Mouse (Mus musculus) embryonic fibroblast, embryonic 13.5 days (primary cell): ENCODE measurements around the gene Ampd2.

Source experiments
- CTCF ChIP-seq: IDR thresholded peaks from 2 replicates; pipeline ENCODE4 v1.5.1; 2011; ENCODE audit warnings: mild to moderate bottlenecking, control low read depth, low read length, moderate library complexity, borderline replicate concordance; ENCODE audit not compliant: insufficient read depth
- POLR2A ChIP-seq: IDR thresholded peaks from 2 replicates; pipeline ENCODE4 v1.6.1; 2011; ENCODE audit warnings: low read depth, mild to moderate bottlenecking, control low read depth, low read length, moderate library complexity

DNA sequence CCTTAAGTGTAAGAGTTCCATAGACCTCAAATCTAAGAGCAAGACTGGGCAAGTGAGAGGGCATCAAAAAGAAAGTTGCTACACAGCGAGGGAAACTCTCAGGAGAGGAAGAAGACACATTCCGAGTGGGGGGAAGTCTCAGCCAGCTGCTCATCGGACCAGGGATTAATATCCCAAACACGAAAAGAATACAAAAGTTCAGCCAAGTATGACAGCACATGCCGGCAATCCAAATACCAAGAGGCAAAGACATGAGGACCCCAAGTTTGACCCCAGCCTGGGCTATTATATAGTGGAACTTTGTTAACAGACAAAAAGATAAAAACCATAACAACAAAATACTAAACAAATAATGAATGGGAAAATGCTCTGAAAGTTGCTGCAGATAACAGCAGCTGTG is 53.3 kb downstream of the Ampd2 start:
- no peak for TF ChIP-seq POLR2A
- TF ChIP-seq CTCF = no peak
